Mouse (Mus musculus) fat pad, adult 2 months (tissue): ENCODE measurements around the gene Shank2.

Source experiments
- DNase-seq: peaks from one replicate; pipeline ENCODE4 v3.0.0-alpha.2; 2011; ENCODE audit warnings: low read depth, low spot score; ENCODE audit errors: extremely low read depth

The Shank2 gene

GRCm38 (mm10) chr7:144258332-144258731 is 256.6 kb downstream of the Shank2 start:
- DNase-seq = no peak

- DNase-seq = no peak
These were observed 260.9 kb downstream of the Shank2 start for GRCm38 (mm10) chr7:144262666-144263065.

DNA sequence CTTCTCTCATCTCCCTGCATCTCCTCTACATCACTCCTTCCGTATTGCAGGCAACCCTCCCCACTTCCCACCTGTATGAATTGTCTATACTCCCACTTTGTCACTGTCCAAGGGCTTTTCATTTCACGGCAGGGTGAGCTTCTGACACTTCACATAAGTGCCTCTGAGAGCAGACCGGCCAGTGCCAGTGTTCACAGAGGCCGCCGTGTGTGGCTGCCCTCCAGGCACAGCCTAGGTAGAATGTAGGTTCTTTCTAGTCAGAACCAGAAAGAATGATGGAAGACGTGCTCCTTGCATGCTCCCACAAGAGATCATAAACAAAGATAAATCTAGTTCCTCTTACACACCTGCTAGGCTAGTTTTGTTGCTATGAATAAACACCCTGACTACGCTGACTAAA is 265.0 kb downstream of the Shank2 start:
- no peak for DNase-seq

- no peak for DNase-seq
These were observed 266.6 kb downstream of the Shank2 start for GRCm38 (mm10) chr7:144268329-144268728.

DNA sequence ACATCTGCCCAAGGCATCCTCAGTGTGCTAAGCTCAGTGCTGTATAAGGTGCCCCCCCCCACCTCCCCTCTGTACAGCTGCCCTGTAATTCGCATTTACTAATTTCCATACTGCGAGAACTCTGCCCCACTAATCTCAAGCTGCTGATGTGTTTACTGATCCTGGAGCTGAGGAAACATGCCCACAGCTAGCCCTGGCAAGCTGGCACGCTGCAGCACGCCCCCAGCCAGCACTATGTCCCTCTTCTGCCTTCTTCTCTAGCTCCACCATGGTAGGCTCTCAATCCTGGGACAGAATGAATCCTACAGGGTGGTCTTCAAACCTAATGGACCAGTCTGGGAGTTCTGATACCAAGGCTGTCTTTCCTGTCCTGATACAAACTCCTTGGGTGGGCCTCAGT is 267.1 kb downstream of the Shank2 start:
- no peak for DNase-seq

DNA sequence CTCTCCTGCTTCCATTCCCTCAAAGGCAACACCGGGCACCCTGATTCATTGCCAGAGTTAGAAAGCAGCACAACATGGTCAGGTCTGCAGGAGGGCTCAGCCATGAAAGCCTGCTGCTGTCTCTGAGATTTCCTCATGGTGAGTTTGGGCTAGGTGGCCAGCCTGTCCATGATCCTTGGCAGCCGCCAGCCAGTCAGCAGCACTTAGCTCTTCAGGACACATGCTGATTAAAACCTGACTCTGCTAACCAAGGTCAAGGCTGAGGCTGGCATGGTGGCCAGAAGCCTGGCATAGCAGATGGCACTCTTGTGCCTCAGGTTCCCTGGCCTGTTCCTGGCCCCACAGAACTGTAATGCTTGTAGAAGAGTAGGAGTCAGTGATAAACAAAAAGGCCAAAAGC is 269.3 kb downstream of the Shank2 start:
- no peak for DNase-seq

DNA sequence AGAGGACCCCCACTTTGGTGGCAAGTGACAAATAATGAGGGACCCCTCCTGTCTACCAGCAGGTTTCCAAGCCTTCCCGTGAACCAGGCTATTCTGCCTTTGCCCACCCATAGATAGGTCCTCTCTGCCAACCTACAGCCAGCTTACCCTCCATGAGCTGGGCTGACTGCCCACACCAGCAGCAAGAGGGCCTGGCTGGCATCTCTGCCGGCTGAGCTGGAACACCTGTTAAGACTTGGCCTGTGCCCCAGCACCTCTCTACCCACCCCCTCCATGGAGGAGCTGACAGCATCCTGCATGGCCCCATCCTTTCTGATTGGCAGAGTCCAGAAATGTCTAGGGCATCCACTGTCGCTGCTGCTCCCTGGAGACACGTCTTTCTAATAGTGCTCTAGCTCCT is 277.0 kb downstream of the Shank2 start:
- no peak for DNase-seq

DNA sequence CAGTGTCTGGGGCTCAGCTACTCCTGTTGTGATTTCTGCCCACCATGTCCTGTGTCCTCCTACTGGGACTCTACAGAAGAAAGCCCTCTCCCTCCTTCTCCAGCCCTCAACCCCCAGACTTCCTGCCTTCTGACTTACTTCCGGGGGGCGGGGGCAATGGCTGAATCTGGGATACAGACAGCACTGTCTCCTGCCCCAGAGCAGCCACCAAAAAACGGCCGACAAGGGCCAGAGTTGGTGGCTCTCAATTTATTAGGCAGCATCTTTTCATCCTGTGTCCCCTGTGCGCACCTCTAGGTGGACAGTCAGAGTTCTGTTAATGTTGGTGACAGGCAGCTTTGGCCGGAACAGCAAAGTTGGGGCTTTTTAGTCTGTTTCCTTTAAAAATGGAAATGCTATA is 282.0 kb downstream of the Shank2 start:
- DNase-seq = no peak

- no peak for DNase-seq
These were observed 282.7 kb downstream of the Shank2 start for GRCm38 (mm10) chr7:144284241-144285065.

DNA sequence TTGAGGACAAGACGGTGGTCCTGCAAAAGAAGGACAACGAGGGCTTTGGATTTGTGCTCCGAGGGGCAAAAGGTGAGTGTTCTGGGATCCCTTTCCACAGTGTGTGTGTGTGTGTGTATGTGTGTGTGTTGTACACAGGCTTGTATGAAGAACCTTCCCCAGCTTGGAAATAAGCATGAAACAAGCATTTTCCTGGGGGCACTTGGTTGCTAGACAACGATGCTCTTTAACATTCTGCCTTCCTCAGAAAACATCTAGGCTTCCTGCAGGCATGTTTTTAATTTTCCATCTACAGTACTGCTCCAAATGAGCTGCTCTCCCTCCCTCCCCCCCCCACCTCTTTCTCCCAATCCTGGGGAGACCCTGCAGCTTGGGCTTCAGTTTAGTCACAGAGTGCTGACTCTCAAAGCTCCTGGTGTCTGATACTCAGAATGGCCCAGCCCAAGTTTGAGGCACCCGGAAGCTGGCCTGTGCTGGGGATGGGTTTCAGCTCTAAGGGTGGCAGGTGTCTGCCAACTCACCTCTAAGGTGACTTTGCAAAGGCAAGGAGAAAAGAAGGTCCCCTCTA is 283.4 kb downstream of the Shank2 start:
- DNase-seq = no peak

DNA sequence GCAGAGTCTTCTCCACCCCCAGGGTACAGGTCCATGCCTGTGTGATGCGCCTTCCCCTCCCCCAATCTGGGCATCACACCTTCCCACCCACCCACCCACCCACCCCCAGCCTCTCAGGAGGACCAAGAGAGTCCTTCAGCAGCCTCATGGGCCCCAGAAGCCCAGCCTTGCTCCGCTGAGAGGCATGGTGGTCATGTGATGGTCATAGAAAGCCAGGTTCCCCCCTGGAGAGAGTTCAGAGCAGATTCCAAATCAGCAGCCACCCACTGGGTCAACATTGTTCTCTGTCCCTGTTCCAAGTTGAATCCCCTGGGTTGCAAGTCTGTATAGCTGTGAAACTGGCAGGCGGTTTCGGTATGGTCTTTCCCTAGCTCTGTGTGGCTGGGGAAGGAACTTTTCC is 284.2 kb downstream of the Shank2 start:
- DNase-seq = no peak

- DNase-seq = no peak
These were observed 286.3 kb downstream of the Shank2 start for GRCm38 (mm10) chr7:144287991-144288390.

DNA sequence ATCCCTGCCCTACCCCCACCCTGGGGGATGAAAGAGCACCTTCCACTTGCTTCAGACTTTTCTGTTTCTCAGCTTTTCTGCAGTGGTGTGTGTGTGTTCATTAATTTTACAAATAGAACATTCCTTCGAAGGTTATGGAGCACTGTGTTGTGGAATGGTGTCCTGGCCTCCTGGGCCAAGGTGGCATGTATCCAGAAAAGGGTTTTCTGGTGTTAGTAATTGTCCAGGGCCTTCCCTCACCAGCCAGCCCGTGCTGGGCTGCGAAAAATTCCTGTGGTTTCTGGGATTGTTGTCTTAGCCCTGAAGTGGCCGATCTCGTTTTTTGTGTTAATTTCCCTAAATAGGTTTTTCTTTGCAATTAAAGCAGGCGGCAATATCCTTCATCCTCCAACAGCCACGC is 289.8 kb downstream of the Shank2 start:
- no peak for DNase-seq

DNA sequence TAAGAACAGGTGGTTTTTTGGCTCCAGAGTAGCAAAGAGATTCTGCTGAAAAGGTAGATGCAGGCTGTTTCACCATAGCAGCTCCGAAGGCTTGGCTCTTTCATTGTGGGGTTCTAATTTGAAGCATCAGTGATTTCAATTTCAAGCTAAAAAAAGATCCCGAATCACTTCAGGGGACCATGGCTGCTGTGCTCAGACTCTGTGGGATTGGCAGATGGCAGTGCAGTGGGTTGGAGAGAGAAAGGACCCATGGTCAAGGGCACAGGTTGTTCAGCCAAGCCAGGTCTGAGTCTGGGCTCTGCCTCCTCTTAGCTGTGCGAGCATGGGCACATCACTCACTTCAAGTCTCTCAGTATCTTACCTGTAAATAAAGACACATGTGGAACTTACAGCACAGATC is 291.9 kb downstream of the Shank2 start:
- DNase-seq = no peak

- no peak for DNase-seq
These were observed 292.8 kb downstream of the Shank2 start for GRCm38 (mm10) chr7:144294239-144295200.

DNA sequence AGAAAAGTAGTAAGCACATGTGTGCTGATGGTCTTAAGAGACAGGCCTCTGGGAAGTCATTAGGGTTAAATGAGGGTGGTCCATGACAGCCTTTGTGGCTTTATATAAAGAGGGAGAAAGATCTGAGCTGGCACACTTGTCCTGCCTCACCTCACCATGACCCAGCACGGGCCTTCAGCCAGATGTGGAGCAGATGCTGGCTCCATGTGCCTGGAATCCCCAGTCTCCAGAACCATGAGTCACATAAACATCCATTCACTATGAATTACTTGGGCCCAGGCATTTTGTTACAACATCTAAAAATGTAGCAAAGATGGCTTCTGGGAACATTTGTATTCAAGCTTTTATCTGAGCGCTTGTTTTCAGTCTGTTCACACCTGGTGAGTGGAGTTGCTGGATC is 297.6 kb downstream of the Shank2 start:
- no peak for DNase-seq

DNA sequence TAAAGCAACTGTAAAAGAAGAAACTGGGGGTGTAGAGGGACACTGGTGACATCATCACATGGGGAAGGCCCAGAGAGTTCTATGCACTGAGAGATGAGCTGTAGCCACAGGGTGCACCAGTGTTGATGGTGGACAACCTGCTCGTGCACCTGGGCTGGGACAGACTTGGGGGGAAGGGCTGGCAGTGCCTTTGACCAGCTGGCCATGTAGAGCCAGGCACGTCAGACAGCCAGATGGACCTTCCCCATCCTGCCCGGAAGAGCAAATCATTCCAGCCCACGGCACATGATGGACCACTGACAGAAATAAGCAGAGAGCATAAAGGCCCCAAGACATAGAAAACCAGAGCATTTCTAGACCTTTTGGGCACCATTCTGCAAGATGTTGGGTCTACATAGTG is 299.9 kb downstream of the Shank2 start:
- no peak for DNase-seq

- no peak for DNase-seq
These were observed 300.8 kb downstream of the Shank2 start for GRCm38 (mm10) chr7:144302498-144302897.

DNA sequence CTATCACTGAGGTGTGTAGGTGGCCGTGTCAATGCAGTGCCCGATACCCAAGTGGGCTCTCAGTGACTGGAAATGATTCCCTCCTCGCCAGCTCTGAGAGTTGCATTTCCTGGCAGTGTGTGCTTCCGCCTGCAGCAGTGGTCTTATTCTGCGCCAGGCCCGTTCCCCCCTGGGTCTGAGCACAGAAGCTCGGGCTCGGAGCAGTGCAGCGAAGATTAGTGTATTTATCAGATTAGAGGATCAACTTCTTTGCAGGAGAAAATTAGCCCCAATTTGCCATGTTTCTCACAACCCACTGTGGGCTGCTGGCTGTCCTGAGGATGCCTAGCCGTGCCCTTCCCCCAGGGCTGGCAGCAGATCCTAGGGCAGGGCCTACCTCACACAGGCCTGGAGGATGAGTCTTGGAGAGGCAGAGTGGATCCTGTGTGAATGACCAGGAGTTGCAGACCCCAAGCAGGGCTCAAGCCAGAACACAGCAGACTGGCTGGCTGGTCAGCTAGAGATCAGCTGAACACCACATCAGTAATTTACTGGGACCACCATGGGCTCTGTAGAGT is 306.2 kb downstream of the Shank2 start:
- DNase-seq = no peak

- DNase-seq = no peak
These were observed 312.8 kb downstream of the Shank2 start for GRCm38 (mm10) chr7:144314438-144315105.

DNA sequence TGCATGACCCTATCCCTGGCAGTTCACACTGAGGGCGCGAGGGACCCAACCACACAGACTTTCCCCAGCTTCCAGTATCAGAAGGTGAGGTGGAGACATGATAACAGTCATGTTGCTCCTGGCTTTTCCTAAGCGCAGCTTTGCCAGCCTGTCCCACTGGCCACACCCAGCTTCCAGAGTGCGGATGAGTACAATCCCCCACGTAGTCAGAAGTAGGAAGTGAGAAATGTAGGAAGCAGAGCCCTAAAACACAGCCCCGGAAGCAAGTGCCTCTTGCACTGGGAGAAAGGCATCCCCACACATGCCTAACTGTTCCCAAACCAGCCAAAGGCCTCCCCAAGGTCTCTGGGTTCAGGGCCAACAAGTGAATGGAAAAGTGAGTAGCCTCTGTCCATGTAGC is 314.5 kb downstream of the Shank2 start:
- no peak for DNase-seq
